Mouse (Mus musculus): ENCODE data around the gene Cep128. TPM values are rescaled to one million over a fixed set of nuclear protein-coding genes. Genes with fewer than 3 reads are reported as not detected.
A peak's percentile ranks its signal among the peaks of the same experiment; 100 is the strongest.

Cep128 gene
- total and polyA plus RNA-seq, 3 experiments: 12.7 to 40.1 (median 23.3) TPM

GRCm38 (mm10) chr12:91273936-91274335 lies 110.3 kb downstream of the Cep128 start:
- no peak overlapping the region for H3K27ac ChIP-seq (ENCODE audit: control insufficient read depth, low read depth, low read length)
- TF ChIP-seq NELFE (IDR thresholded peaks at IDR 0.05; ENCODE audit: low read depth, low read length) (no peak), MXI1 (IDR thresholded peaks at IDR 0.05; ENCODE audit: low read depth, low read length) (no peak), HCFC1 (IDR thresholded peaks at IDR 0.05; ENCODE audit: low read depth, low read length) (no peak), BHLHE40 (IDR thresholded peaks at IDR 0.05; ENCODE audit: borderline replicate concordance, low read depth, low read length) (no peak)
- no peak overlapping the region for H3K9ac ChIP-seq (ENCODE audit: control insufficient read depth, low read depth, low read length, poor library complexity, severe bottlenecking)
- no peak for DNase-seq (ENCODE audit: low read depth, low spot score)
- H3K36me3 ChIP-seq (ENCODE audit: control insufficient read depth in 1 of 2, insufficient read depth in 2 of 2, low read length in 2 of 2): no peaks in the 10 kb centered on the region
- no peaks in the 10 kb centered on the region for H3K79me2 ChIP-seq (ENCODE audit: control insufficient read depth, insufficient read depth, low read length, poor library complexity)
- no peaks in the 10 kb centered on the region for H3K9me3 ChIP-seq (replicated peaks; ENCODE audit: insufficient read depth, low read length)
- H3K4me1 ChIP-seq (ENCODE audit: control insufficient read depth in 1 of 2, insufficient read depth in 2 of 2, low read length in 2 of 2): no peaks in the 10 kb centered on the region; a peak in 1 of 4 replicates
- no peaks in the 10 kb centered on the region for H3K27me3 ChIP-seq (ENCODE audit: control insufficient read depth in 1 of 2, insufficient read depth in 2 of 2, low read length in 2 of 2)
- H3K4me3 ChIP-seq (ENCODE audit: control insufficient read depth in 1 of 2, insufficient read depth in 1 of 2, low read depth in 2 of 2, low read length in 2 of 2): no peak overlapping the region

- Histone ChIP-seq H3K4me1 (ENCODE audit: control insufficient read depth in 1 of 2, insufficient read depth in 2 of 2, low read length in 2 of 2) (no peaks in the 10 kb centered on the region; a peak in 1 of 4 replicates), H3K27ac (ENCODE audit: control insufficient read depth, low read depth, low read length) (no peak overlapping the region), H3K27me3 (ENCODE audit: control insufficient read depth in 1 of 2, insufficient read depth in 2 of 2, low read length in 2 of 2) (no peaks in the 10 kb centered on the region), H3K4me3 (ENCODE audit: control insufficient read depth in 1 of 2, insufficient read depth in 1 of 2, low read depth in 2 of 2, low read length in 2 of 2) (no peak overlapping the region), H3K9ac (ENCODE audit: control insufficient read depth, low read depth, low read length, poor library complexity, severe bottlenecking) (no peak overlapping the region), H3K36me3 (ENCODE audit: control insufficient read depth in 1 of 2, insufficient read depth in 2 of 2, low read length in 2 of 2) (peaks cover 0 to 2% of the 10 kb centered on the region in 2 experiments; a peak in 1 of 4 replicates), H3K79me2 (ENCODE audit: control insufficient read depth, insufficient read depth, low read length, poor library complexity) (no peaks in the 10 kb centered on the region), H3K9me3 (replicated peaks; ENCODE audit: insufficient read depth, low read length) (no peaks in the 10 kb centered on the region)
- peak; percentile 11 for DNase-seq (ENCODE audit: low read depth, low spot score)
- TF ChIP-seq SMC3 (IDR thresholded peaks at IDR 0.05; ENCODE audit: low read depth, low read length) (peak; percentile 42), NRF1 (IDR thresholded peaks at IDR 0.05; ENCODE audit: insufficient read depth, low read depth, low read length, poor library complexity, severe bottlenecking) (no peak), MYC (IDR thresholded peaks at IDR 0.05; ENCODE audit: low read depth, low read length) (no peak), CTCF (IDR thresholded peaks at IDR 0.05 in 2 of 3, conservative IDR thresholded peaks at IDR 0.05 in 1 of 3; ENCODE audit: control insufficient read depth in 1 of 3, insufficient read depth in 1 of 3, low read depth in 2 of 3, low read length in 3 of 3, poor library complexity in 1 of 3, severe bottlenecking in 1 of 3) (peak in 1 of 3 experiments; percentile 32; a peak in 2 of 6 replicates), ZC3H11A (IDR thresholded peaks at IDR 0.05; ENCODE audit: low read depth, low read length) (no peak), RAD21 (IDR thresholded peaks at IDR 0.05; ENCODE audit: low read depth, low read length) (peak; percentile 13), RCOR1 (IDR thresholded peaks at IDR 0.05; ENCODE audit: low read depth, low read length) (no peak), JUND (IDR thresholded peaks at IDR 0.05; ENCODE audit: low read depth, low read length) (no peak)
Observed at GRCm38 (mm10) chr12:91269634-91270033, 114.6 kb downstream of the Cep128 start.

DNA sequence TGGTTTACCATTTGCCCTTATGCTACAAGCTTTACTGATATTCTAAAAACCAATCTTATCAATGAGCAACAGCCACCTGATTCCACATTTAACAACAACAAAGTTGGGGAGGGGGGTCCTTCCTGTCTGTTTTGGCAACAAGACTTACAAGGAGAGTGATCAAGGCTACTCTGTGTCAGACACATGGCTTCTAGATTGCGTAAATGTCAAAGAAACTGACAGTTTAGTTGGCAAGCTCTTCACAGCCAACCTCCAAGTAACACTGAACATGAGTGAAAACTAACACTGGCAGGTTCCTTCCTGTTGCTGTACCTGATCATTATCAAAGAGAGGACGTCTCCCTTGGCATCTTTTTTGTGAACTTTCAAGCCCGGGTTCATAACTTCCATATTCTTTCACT lies 115.2 kb downstream of the Cep128 start:
- Histone ChIP-seq H3K4me1 (ENCODE audit: control insufficient read depth in 1 of 2, insufficient read depth in 2 of 2, low read length in 2 of 2) (no peaks in the 10 kb centered on the region; a peak in 1 of 4 replicates), H3K79me2 (ENCODE audit: control insufficient read depth, insufficient read depth, low read length, poor library complexity) (no peaks in the 10 kb centered on the region), H3K27ac (ENCODE audit: control insufficient read depth, low read depth, low read length) (no peak overlapping the region), H3K36me3 (ENCODE audit: control insufficient read depth in 1 of 2, insufficient read depth in 2 of 2, low read length in 2 of 2) (peaks cover 0 to 2% of the 10 kb centered on the region in 2 experiments; a peak in 1 of 4 replicates), H3K4me3 (ENCODE audit: control insufficient read depth in 1 of 2, insufficient read depth in 1 of 2, low read depth in 2 of 2, low read length in 2 of 2) (no peak overlapping the region), H3K9me3 (replicated peaks; ENCODE audit: insufficient read depth, low read length) (no peaks in the 10 kb centered on the region), H3K9ac (ENCODE audit: control insufficient read depth, low read depth, low read length, poor library complexity, severe bottlenecking) (no peak overlapping the region), H3K27me3 (ENCODE audit: control insufficient read depth in 1 of 2, insufficient read depth in 2 of 2, low read length in 2 of 2) (no peaks in the 10 kb centered on the region)
- peak; percentile 30 for DNase-seq (ENCODE audit: low read depth, low spot score)
- TF ChIP-seq HCFC1 (IDR thresholded peaks at IDR 0.05; ENCODE audit: low read depth, low read length): no peak
- 0 out of 2 replicates have a peak, but pooled peaks have one; percentile 26 for TF ChIP-seq RCOR1 (IDR thresholded peaks at IDR 0.05; ENCODE audit: low read depth, low read length)
- TF ChIP-seq SIN3A (IDR thresholded peaks at IDR 0.05; ENCODE audit: low read length): peak; percentile 17; the same call in 1 of the 2 replicates
- TF ChIP-seq TCF12 (IDR thresholded peaks at IDR 0.05; ENCODE audit: low read depth, low read length): no peak
